Mouse (Mus musculus) hindbrain, postnatal 0 days (tissue): ENCODE measurements around the gene Ncoa5. TPM values are rescaled to one million over a fixed set of nuclear protein-coding genes. Genes with fewer than 3 reads are reported as not detected.

Experiments
- ATAC-seq: fragments of 200-750 bp; cut with Nextera tagmentation; 2 replicates; pipeline ENCODE4 v1.8.0; 2017; ENCODE audit warnings: mild to moderate bottlenecking, moderate TSS enrichment, moderate library complexity
- DNase-seq: peaks from one replicate; pipeline ENCODE4 v3.0.0-alpha.2; 2015; ENCODE audit warnings: low spot score
- H3K27ac ChIP-seq: fragments of 300-500 bp; sonication (generic); 2 replicates; pipeline ENCODE4 v1.5.1; 2014; ENCODE audit warnings: mild to moderate bottlenecking
- H3K27me3 ChIP-seq: fragments of 300-500 bp; sonication (generic); 2 replicates; pipeline ENCODE4 v1.6.1; 2014; ENCODE audit warnings: low read length, mixed read lengths; ENCODE audit not compliant: insufficient read depth
- H3K36me3 ChIP-seq: fragments of 300-500 bp; sonication (generic); 2 replicates; pipeline ENCODE4 v1.6.1; 2014; ENCODE audit warnings: low read length, mixed read lengths; ENCODE audit not compliant: insufficient read depth
- H3K4me1 ChIP-seq: fragments of 300-500 bp; sonication (generic); 2 replicates; pipeline ENCODE4 v1.6.1; 2014; ENCODE audit warnings: antibody characterized with exemption, low read length, mixed read lengths; ENCODE audit not compliant: insufficient read depth
- H3K4me2 ChIP-seq: fragments of 300-500 bp; sonication (generic); 2 replicates; pipeline ENCODE4 v1.6.1; 2014; ENCODE audit warnings: low read depth, mild to moderate bottlenecking, low read length, moderate library complexity, mixed read lengths
- H3K4me3 ChIP-seq: fragments of 300-500 bp; sonication (generic); 2 replicates; pipeline ENCODE4 v1.5.1; 2014; ENCODE audit warnings: low read length
- H3K9ac ChIP-seq: fragments of 300-500 bp; sonication (generic); replicated peaks from 2 replicates; pipeline ENCODE4 v1.6.1; 2014; ENCODE audit warnings: mild to moderate bottlenecking, low read length, moderate library complexity, mixed read lengths
- H3K9me3 ChIP-seq: fragments of 300-500 bp; sonication (generic); 2 replicates; pipeline ENCODE4 v1.6.1; 2016; ENCODE audit warnings: low read length, mixed read lengths
- CTCF ChIP-seq: IDR thresholded peaks from 2 replicates; pipeline ENCODE4 v1.5.1; 2016; ENCODE audit warnings: antibody characterized with exemption, control low read depth, low read depth
- WGBS: fragments of 180-500 bp; shearing (Covaris S2); extraction: QIAGEN DNeasy Blood & Tissue Kit; methylation state at CpG from one replicate; pipeline ENCODE4 v1.1.7; 2014; 5-methylcytosine and 5-hydroxymethylcytosine counted together
- polyA plus RNA-seq: library from polyadenylated mRNA; unstranded; fragments of >200 nt; fragmentation: Nextera tagmentation; extraction: Ambion mirVana; gene quantifications from 2 replicates; pipeline ENCODE4 v1.2.1, GENCODE M21; 2015
- total RNA-seq: library from RNA; depleted of rRNA; stranded (reverse); fragments of >200 nt; gene quantifications from 2 replicates; pipeline ENCODE4 v1.2.3, GENCODE M21; 2014

Gene Ncoa5
- total and polyA plus RNA-seq, 2 experiments from 2014 or later: 55.5 to 60.8 TPM

DNA sequence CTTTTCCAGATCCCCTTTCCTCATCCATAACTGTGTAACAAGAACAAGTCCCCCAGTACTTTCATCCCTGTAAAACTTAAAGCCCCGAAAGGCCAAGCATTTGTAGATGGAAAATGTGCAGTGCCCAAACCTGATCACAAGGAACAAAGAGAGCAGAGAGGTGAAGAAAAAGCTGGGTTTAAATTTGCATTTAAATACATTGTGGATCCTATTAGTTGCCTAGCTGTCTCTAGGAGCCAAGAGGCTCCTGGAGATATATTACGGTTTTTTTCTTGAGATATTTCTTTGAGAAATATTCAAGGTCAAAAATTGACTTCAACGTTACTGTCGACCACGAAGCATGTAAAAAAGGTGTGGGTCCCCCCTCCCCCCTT lies 378 bp upstream of the Ncoa5 start:
- H3K27ac ChIP-seq: peak overlapping the region; percentile 92
- no peaks in the 10 kb centered on the region for H3K9me3 ChIP-seq
- H3K36me3 ChIP-seq: no peaks in the 10 kb centered on the region
- H3K4me1 ChIP-seq: peaks cover 13% of the 10 kb centered on the region; the same call in 1 of the 2 replicates
- peak overlapping the region; percentile 73 for H3K4me2 ChIP-seq
- 6% methylated on average over 5 of the region's 5 CpGs for WGBS
- DNase-seq (no peak), ATAC-seq (no peak)
- H3K4me3 ChIP-seq: peak overlapping the region; percentile 77
- no peaks in the 10 kb centered on the region for H3K27me3 ChIP-seq
- no peak for TF ChIP-seq CTCF
- peak overlapping the region; percentile 85 for H3K9ac ChIP-seq

GRCm38 (mm10) chr2:165033306-165033705 lies 1.4 kb downstream of the Ncoa5 start:
- TF ChIP-seq CTCF: no peak
- Histone ChIP-seq H3K9me3 (no peaks in the 10 kb centered on the region), H3K27ac (no peak overlapping the region), H3K9ac (peak overlapping the region; percentile 85), H3K27me3 (no peaks in the 10 kb centered on the region), H3K4me1 (peaks cover 13% of the 10 kb centered on the region; the same call in 1 of the 2 replicates), H3K4me2 (peak overlapping the region; percentile 73), H3K4me3 (peak overlapping the region; percentile 77), H3K36me3 (no peaks in the 10 kb centered on the region)
- ATAC-seq (no peak), DNase-seq (no peak)
- WGBS: 27% methylated on average over 6 of the region's 6 CpGs

DNA sequence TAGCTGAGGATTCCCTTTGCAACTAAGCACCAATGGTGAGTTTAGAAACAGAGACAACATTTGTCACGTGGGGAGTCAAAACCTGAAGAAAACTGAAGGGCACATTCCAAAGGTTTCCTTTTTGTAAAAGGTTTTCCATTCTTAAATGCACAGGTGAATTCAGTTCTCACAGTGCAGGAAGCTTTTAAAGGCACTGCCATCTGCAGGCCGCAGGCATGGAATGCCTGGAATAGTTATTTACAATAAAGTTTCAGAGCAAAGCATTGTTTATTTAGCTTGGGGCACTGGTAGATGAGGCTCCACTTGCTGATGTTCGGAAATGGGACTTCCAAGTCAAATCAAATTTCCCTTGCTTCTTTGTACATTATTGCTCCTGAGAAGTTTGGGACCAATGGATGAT lies 2.1 kb downstream of the Ncoa5 start:
- DNase-seq (peak; percentile 55), ATAC-seq (no peak)
- no peak overlapping the region for H3K9ac ChIP-seq
- H3K27me3 ChIP-seq: no peaks in the 10 kb centered on the region
- peak overlapping the region; percentile 73 for H3K4me2 ChIP-seq
- peak overlapping the region; percentile 77; the same call in 1 of the 2 replicates for H3K4me3 ChIP-seq
- H3K36me3 ChIP-seq: no peaks in the 10 kb centered on the region
- peaks cover 13% of the 10 kb centered on the region; the same call in 1 of the 2 replicates for H3K4me1 ChIP-seq
- 32% methylated on average over 3 of the region's 3 CpGs for WGBS
- H3K9me3 ChIP-seq: no peaks in the 10 kb centered on the region
- TF ChIP-seq CTCF: peak; percentile 59
- no peak overlapping the region for H3K27ac ChIP-seq

DNA sequence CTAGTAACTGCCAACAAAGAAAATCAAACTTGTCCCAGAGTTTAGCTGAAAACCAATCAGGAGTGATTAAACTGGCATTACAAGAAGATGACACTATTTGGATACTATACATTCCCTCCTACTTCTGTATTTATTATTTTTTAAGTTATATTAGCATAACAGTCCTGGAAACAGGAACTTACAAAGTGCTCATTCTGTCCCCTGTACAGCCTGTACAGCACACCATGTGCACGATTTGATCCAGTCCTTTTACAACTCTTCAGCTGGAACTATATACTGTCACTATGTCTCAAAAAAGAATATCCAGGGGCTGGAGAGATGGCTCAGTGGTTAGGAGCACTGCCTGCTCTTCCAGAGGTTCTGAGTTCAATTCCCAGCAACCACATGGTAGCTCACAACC lies 7.5 kb downstream of the Ncoa5 start:
- Histone ChIP-seq H3K36me3 (peaks cover 7% of the 10 kb centered on the region), H3K4me2 (no peak overlapping the region), H3K4me1 (no peaks in the 10 kb centered on the region; the same call in 1 of the 2 replicates), H3K4me3 (no peak overlapping the region), H3K9ac (no peak overlapping the region), H3K9me3 (no peaks in the 10 kb centered on the region), H3K27me3 (no peaks in the 10 kb centered on the region), H3K27ac (no peak overlapping the region)
- ATAC-seq (no peak), DNase-seq (no peak)
- 71% methylated on average over 1 of the region's 1 CpGs for WGBS
- no peak for TF ChIP-seq CTCF

DNA sequence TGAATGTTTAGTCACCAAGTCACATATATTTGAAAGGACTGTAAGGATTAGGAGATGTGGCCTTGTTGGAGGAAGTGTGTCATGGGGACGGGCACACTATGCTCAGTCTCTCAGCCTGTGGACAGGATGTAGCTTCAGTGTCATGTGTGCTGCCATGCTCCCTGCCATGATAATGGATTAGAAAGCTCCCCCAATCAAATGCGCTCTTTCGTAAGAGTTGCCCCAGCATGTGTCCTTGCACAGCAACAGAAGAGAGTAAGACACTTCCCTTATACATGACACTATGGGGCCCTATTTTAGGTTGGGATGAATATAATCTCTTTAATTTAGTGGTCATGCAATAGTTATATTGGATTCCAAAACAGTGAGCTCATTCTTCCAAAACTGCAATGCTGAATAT lies 14.2 kb downstream of the Ncoa5 start:
- no peak overlapping the region for H3K4me3 ChIP-seq

GRCm38 (mm10) chr2:165014935-165015334 lies 19.7 kb downstream of the Ncoa5 start:
- Histone ChIP-seq H3K4me1 (no peaks in the 10 kb centered on the region), H3K9me3 (no peaks in the 10 kb centered on the region), H3K27ac (no peak overlapping the region), H3K9ac (no peak overlapping the region), H3K4me2 (no peak overlapping the region), H3K4me3 (no peak overlapping the region), H3K36me3 (peaks cover 29% of the 10 kb centered on the region; the same call in 1 of the 2 replicates), H3K27me3 (no peaks in the 10 kb centered on the region)
- TF ChIP-seq CTCF: no peak
- DNase-seq (no peak), ATAC-seq (no peak)
- 96% methylated on average over 5 of the region's 5 CpGs for WGBS

More for the DNA sequence above, 14.2 kb downstream of the Ncoa5 start:
- H3K9me3 ChIP-seq: no peaks in the 10 kb centered on the region
- DNase-seq (no peak), ATAC-seq (no peak)
- no peaks in the 10 kb centered on the region for H3K27me3 ChIP-seq
- H3K4me1 ChIP-seq: no peaks in the 10 kb centered on the region
- no peak overlapping the region for H3K27ac ChIP-seq
- H3K36me3 ChIP-seq: peaks cover 22% of the 10 kb centered on the region
- H3K4me2 ChIP-seq: no peak overlapping the region
- H3K9ac ChIP-seq: no peak overlapping the region
- no peak for TF ChIP-seq CTCF
- 52% methylated on average over 3 of the region's 3 CpGs for WGBS

GRCm38 (mm10) chr2:165010351-165010750 lies 24.3 kb downstream of the Ncoa5 start:
- H3K27ac ChIP-seq: no peak overlapping the region
- no peak for TF ChIP-seq CTCF
- no peaks in the 10 kb centered on the region for H3K9me3 ChIP-seq
- DNase-seq: no peak
- H3K4me1 ChIP-seq: no peaks in the 10 kb centered on the region
- no peak overlapping the region for H3K9ac ChIP-seq
- no peak overlapping the region for H3K4me2 ChIP-seq
- H3K36me3 ChIP-seq: peaks cover 59% of the 10 kb centered on the region
- H3K4me3 ChIP-seq: no peak overlapping the region
- no peaks in the 10 kb centered on the region for H3K27me3 ChIP-seq
- ATAC-seq: no peak
- WGBS: 93% methylated on average over 10 of the region's 10 CpGs
